9 mouse cellular contexts compared by ENCODE assay signal in the genomic region with DNA sequence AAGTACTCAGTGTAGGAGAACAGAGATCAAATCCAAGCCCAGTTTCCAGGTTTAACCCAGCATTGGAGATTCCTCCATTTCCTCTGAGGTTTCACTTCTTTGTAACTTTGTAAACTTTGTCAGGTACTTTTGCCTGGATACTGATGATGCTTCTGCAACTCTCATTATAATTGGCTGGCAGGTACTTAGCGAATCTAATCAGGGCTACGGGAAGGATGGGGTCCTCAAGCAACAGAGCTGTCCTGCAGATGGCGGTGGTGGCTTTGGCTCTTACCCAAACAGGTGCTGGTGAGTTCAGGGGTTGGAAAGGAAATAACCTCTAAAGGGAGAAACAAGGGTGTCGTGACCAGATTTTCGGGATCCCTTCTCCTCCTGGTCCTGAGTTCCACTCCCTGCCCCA. TPM values are rescaled to one million over a fixed set of nuclear protein-coding genes. Genes with fewer than 3 reads are reported as not detected.
DNase-seq lines count a peak whose midpoint lies in the region; ATAC-seq lines count a peak whose summit lies in the region.
"Had no signal": no experiment of that assay in that cellular context is flagged by ENCODE, and none has a peak within 500 bp of the region (broad histone marks: within the 10 kb centered on the region; RNA-seq: fewer than 3 reads in every experiment).

No protein-coding gene starts in this region.

- no peaks in the 10 kb centered on the region for H3K27me3 ChIP-seq in heart, embryonic 10.5 days (ENCODE audit: insufficient read depth, poor library complexity, severe bottlenecking)
- H3K27me3 ChIP-seq: limb, embryonic 13.5 days had no signal

- WGBS in heart, embryonic 10.5 days, result 28% methylated on average over 5 of the region's 5 CpGs

- ATAC-seq in neutrophil, adult 5-6 weeks (ENCODE audit: extremely low read depth, insufficient number of reproducible peaks, low FRiP score, poor library complexity, severe bottlenecking), result peak; percentile 97

- no peak overlapping the region for H3K4me3 ChIP-seq in heart, embryonic 10.5 days
- H3K4me3 ChIP-seq: limb, embryonic 13.5 days had no signal

- no peaks in the 10 kb centered on the region for H3K36me3 ChIP-seq in heart, embryonic 10.5 days
- H3K36me3 ChIP-seq: limb, embryonic 13.5 days had no signal

- intact Hi-C loops in heart, postnatal 36 days (cut with DNase I), result no loop called here

- no peaks in the 10 kb centered on the region for H3K4me1 ChIP-seq in heart, embryonic 10.5 days
- H3K4me1 ChIP-seq: limb, embryonic 13.5 days had no signal

- no peak overlapping the region for H3K27ac ChIP-seq in heart, embryonic 10.5 days
- H3K27ac ChIP-seq: limb, embryonic 13.5 days had no signal

- peak; percentile 94 for DNase-seq in heart, adult 11 months
- DNase-seq in heart, embryonic 10.5 days (ENCODE audit: low spot score), result no peak
- peak; percentile 29 to 55 for DNase-seq in CD8-positive naive resting alpha-beta T cell, adult 2 months (ENCODE audit: low read depth in 2 of 2, low spot score in 2 of 2)
- peak; percentile 11 for DNase-seq in cerebellum, adult 9-10 months
- peak; percentile 15 to 19 for DNase-seq in heart, postnatal 36 days
- DNase-seq in layer of hippocampus, postnatal 14 days (ENCODE audit: low spot score in 2 of 2), result peak; percentile 31 to 57
- DNase-seq in thymus, postnatal 4 days, result peak; percentile 64

- no peaks in the 10 kb centered on the region for H3K9me3 ChIP-seq in heart, embryonic 10.5 days
- H3K9me3 ChIP-seq: limb, embryonic 13.5 days had no signal

RNA-seq across cellular contexts. Expression of gene Olfr97, which starts 9.6 kb away (rescaled TPM):
- polyA plus RNA-seq in heart, embryonic 10.5 days (2016; fragmentation: Nextera tagmentation; extraction: Ambion mirVana), result not detected in 2 replicates
- not detected for total RNA-seq in heart, postnatal 36 days (2021)
- not detected for total RNA-seq in layer of hippocampus, postnatal 14 days (2021)
- not detected in 2 replicates for total RNA-seq in neutrophil, adult 5-6 weeks (2017)
- polyA plus RNA-seq: limb, embryonic 13.5 days had no signal

RNA-seq across cellular contexts. Expression of gene Olfr98, which starts 16.8 kb away (rescaled TPM):
- polyA plus RNA-seq in heart, embryonic 10.5 days (2016; fragmentation: Nextera tagmentation; extraction: Ambion mirVana), result not detected in 2 replicates
- total RNA-seq in heart, postnatal 36 days (2021), result not detected
- total RNA-seq in layer of hippocampus, postnatal 14 days (2021), result not detected
- 0.61 and 0.81 TPM in 2 replicates for total RNA-seq in neutrophil, adult 5-6 weeks (2017)
- polyA plus RNA-seq: limb, embryonic 13.5 days had no signal

RNA-seq across cellular contexts. Expression of gene H2-M3, which starts 23.3 kb away (rescaled TPM):
- 1.00 and 1.7 TPM in 2 replicates for polyA plus RNA-seq in heart, embryonic 10.5 days (2016; fragmentation: Nextera tagmentation; extraction: Ambion mirVana)
- 1 to 10 TPM; 2.8 to 3.7 TPM for total RNA-seq in heart, postnatal 36 days (2021)
- 1 to 10 TPM; 2.2 to 2.5 TPM for total RNA-seq in layer of hippocampus, postnatal 14 days (2021)
- total RNA-seq in neutrophil, adult 5-6 weeks (2017), result 78.4 and 81.0 TPM in 2 replicates

RNA-seq across cellular contexts. Expression of gene Olfr96, which starts 26.8 kb away (rescaled TPM):
- not detected in 2 replicates for polyA plus RNA-seq in heart, embryonic 10.5 days (2016; fragmentation: Nextera tagmentation; extraction: Ambion mirVana)
- not detected for total RNA-seq in heart, postnatal 36 days (2021)
- not detected for total RNA-seq in layer of hippocampus, postnatal 14 days (2021)
- total RNA-seq in neutrophil, adult 5-6 weeks (2017), result not detected in 2 replicates
- polyA plus RNA-seq: limb, embryonic 13.5 days had no signal

RNA-seq across cellular contexts. Expression of gene Olfr95, which starts 33.8 kb away (rescaled TPM):
- polyA plus RNA-seq in heart, embryonic 10.5 days (2016; fragmentation: Nextera tagmentation; extraction: Ambion mirVana), result not detected in 2 replicates
- not detected for total RNA-seq in heart, postnatal 36 days (2021)
- total RNA-seq in layer of hippocampus, postnatal 14 days (2021), result not detected
- not detected in 2 replicates for total RNA-seq in neutrophil, adult 5-6 weeks (2017)
- polyA plus RNA-seq: limb, embryonic 13.5 days had no signal

Comparison
In these comparisons a context has a peak if more than half of its experiments do, and no peak if none do; other contexts are left out.
1. RNA of gene H2-M3, which starts 23.3 kb away (total RNA-seq): 78.4 to 81.0 TPM in neutrophil, adult 5-6 weeks; 2.8 to 3.7 TPM in heart, postnatal 36 days and 2.2 to 2.5 TPM in layer of hippocampus, postnatal 14 days; every median in the first group is over 10 times any median in the second.